Mouse (Mus musculus) liver, embryonic 15.5 days (tissue): Measurements from ENCODE around the gene Tmem138. TPM values are rescaled to one million over a fixed set of nuclear protein-coding genes. Genes with fewer than 3 reads are reported as not detected.

Source experiments
- ATAC-seq: fragments of 200-750 bp; cut with Nextera tagmentation; 2 replicates; pipeline ENCODE4 v1.8.0; 2017; ENCODE audit warnings: moderate number of reproducible peaks, mild to moderate bottlenecking, moderate library complexity; ENCODE audit not compliant: insufficient read depth
- H3K27ac ChIP-seq: fragments of 300-500 bp; sonication (generic); replicated peaks from 2 replicates; pipeline ENCODE4 v1.5.1; 2015; ENCODE audit warnings: mild to moderate bottlenecking, inconsistent platforms
- H3K27me3 ChIP-seq: fragments of 300-500 bp; sonication (generic); 2 replicates; pipeline ENCODE4 v1.6.1; 2015; ENCODE audit warnings: mild to moderate bottlenecking, inconsistent platforms
- H3K36me3 ChIP-seq: fragments of 300-500 bp; sonication (generic); replicated peaks from 2 replicates; pipeline ENCODE4 v1.6.1; 2015; ENCODE audit warnings: moderate library complexity, mild to moderate bottlenecking, inconsistent platforms
- H3K4me1 ChIP-seq: fragments of 300-500 bp; sonication (generic); replicated peaks from 2 replicates; pipeline ENCODE4 v1.6.1; 2015; ENCODE audit warnings: inconsistent platforms
- H3K4me2 ChIP-seq: fragments of 300-500 bp; sonication (generic); 2 replicates; pipeline ENCODE4 v1.6.1; 2015; ENCODE audit warnings: moderate library complexity, mild to moderate bottlenecking, inconsistent platforms
- H3K4me3 ChIP-seq: fragments of 300-500 bp; sonication (generic); replicated peaks from 2 replicates; pipeline ENCODE4 v1.5.1; 2015; ENCODE audit warnings: mild to moderate bottlenecking, inconsistent platforms
- H3K9ac ChIP-seq: fragments of 300-500 bp; sonication (generic); 2 replicates; pipeline ENCODE4 v1.6.1; 2015; ENCODE audit warnings: moderate library complexity, mild to moderate bottlenecking, inconsistent platforms
- H3K9me3 ChIP-seq: fragments of 300-500 bp; sonication (generic); replicated peaks from 2 replicates; pipeline ENCODE4 v1.6.1; 2016; ENCODE audit warnings: inconsistent platforms
- WGBS: fragments of 180-500 bp; shearing (Covaris S2); methylation state at CpG from one replicate; pipeline ENCODE4 v1.1.7; 2015; ENCODE audit warnings: mixed read lengths; ENCODE audit not compliant: insufficient replicate concordance; 5-methylcytosine and 5-hydroxymethylcytosine counted together
- polyA plus RNA-seq: library from polyadenylated mRNA; unstranded; fragments of >200 nt; fragmentation: Nextera tagmentation; extraction: Ambion mirVana; gene quantifications from 2 replicates; pipeline ENCODE4 v1.2.1, GENCODE M21; 2015

Tmem138 gene
- 10.9 and 11.6 TPM in 2 replicates for polyA plus RNA-seq

DNA sequence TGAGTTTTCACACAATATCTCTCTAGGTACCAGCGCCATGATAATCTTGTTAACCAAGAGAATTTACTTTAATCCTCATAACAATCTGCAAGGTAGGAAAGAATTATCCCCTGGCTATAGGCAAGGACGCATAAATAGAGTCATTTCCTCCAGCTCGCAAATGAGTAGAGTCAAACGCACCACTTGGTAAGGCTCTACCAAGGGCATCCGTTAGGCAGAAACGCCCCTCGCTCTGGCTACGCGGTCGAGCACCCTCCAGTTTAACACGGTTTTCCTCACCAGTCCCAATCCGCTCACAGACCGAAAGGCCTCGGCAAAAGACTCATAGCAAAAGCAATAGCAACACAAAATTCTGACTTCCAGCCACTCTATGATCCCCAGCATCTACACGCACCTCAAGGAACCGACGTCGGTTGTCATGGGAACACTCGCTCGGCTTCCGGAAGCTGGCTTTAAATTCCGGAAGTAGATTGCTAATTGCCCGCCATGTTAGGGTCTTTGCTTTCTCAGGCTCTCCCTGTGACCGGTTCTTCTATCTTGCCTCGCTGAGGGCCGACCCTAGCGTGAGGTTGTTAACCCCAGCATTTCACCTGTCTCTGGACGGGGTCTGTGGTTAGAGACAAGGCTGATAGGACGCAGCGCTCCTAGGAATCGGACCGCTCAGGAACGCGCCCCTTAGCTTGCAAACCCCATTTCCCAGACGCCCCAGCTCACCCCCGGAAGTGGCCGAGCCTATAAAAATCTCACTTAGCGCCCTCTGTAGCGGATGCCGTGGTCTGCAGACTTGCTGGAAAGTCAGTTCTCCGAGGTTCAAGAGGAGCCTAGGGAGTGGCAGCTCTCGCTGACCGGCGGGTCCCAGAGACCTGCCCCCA lies at the start of gene Tmem138, which contains the start of gene Cyb561a3:
Gene Tmem138 (minus strand): TSS at position 673 of the 872 bp plus-strand sequence.
Gene Cyb561a3 (plus strand): TSS at position 483 of the 872 bp plus-strand sequence.
- peak; percentile 92 for ATAC-seq
- H3K36me3 ChIP-seq = peaks cover 34% of the 10 kb centered on the region
- no peaks in the 10 kb centered on the region for H3K9me3 ChIP-seq
- H3K27ac ChIP-seq = peak within 1 kb of the TSS; percentile 86
- H3K27me3 ChIP-seq = no peaks in the 10 kb centered on the region
- peak within 1 kb of the TSS; percentile 76 for H3K4me3 ChIP-seq
- H3K4me1 ChIP-seq = peaks cover 30% of the 10 kb centered on the region
- peak within 1 kb of the TSS; percentile 83 for H3K4me2 ChIP-seq
- under 1% methylated on average over 44 of the region's 44 CpGs for WGBS
- peak within 1 kb of the TSS; percentile 84 for H3K9ac ChIP-seq

DNA sequence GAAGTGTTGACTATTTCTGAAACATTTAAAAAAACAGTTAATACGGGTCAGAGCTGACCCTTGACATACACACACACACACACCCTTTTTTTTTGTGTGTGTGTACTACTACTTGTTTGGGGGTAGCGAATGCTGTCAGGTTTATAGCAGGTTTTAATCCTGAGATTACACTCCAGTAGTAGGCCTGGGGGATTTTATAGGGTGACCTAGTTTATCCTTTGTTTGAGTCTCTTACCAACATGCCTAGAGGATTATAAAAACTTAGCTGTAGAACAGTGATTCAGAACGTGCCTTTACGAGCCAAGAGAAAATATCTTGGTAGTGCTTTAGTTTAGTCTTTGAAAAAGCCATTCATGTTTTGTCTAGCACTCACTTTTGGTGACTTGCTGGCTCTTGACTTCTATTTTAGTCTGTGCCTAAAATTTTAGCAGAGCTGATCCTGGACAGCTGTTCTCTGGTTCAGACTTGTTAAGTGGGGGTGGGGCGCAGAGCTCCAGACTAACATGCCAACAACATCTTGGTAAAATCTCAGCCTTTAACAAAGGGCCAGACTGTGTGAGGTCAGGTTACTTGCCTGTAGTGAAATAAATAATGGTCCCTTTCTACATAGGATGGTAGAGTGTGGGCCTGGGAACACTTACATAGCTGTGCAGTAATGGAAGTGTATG lies 31.5 kb upstream of the Tmem138 start:
- Histone ChIP-seq H3K4me3 (no peak overlapping the region), H3K4me2 (no peak overlapping the region), H3K36me3 (peaks cover 70% of the 10 kb centered on the region), H3K27me3 (no peaks in the 10 kb centered on the region), H3K4me1 (peaks cover 32% of the 10 kb centered on the region), H3K27ac (no peak overlapping the region), H3K9ac (no peak overlapping the region), H3K9me3 (no peaks in the 10 kb centered on the region)
- WGBS = 86% methylated on average over 5 of the region's 5 CpGs
- ATAC-seq = no peak

GRCm38 (mm10) chr19:10605901-10606622 lies 28.9 kb upstream of the Tmem138 start:
- Histone ChIP-seq H3K36me3 (peaks cover 45% of the 10 kb centered on the region), H3K27me3 (no peaks in the 10 kb centered on the region), H3K9me3 (no peaks in the 10 kb centered on the region), H3K4me2 (peak overlapping the region; percentile 87), H3K9ac (peak overlapping the region; percentile 97), H3K4me3 (peak overlapping the region; percentile 88), H3K27ac (peak overlapping the region; percentile 94), H3K4me1 (peaks cover 57% of the 10 kb centered on the region)
- 3% methylated on average over 20 of the region's 20 CpGs for WGBS
- ATAC-seq = peak; percentile 29

GRCm38 (mm10) chr19:10605293-10605900 lies 28.2 kb upstream of the Tmem138 start, which contains the start of the genes Ddb1 and Tkfc:
Gene Ddb1, plus strand, starts transcription at chr19:10605327.
Gene Tkfc, minus strand, starts transcription at chr19:10605654.
- peak within 1 kb of the TSS; percentile 88 for H3K4me3 ChIP-seq
- no peaks in the 10 kb centered on the region for H3K27me3 ChIP-seq
- peaks cover 58% of the 10 kb centered on the region for H3K4me1 ChIP-seq
- H3K27ac ChIP-seq = peak within 1 kb of the TSS; percentile 94
- peaks cover 40% of the 10 kb centered on the region for H3K36me3 ChIP-seq
- H3K9ac ChIP-seq = peak within 1 kb of the TSS; percentile 97
- WGBS = under 1% methylated on average over 49 of the region's 49 CpGs
- no peaks in the 10 kb centered on the region for H3K9me3 ChIP-seq
- ATAC-seq = peak; percentile 95
- peak within 1 kb of the TSS; percentile 87 for H3K4me2 ChIP-seq

DNA sequence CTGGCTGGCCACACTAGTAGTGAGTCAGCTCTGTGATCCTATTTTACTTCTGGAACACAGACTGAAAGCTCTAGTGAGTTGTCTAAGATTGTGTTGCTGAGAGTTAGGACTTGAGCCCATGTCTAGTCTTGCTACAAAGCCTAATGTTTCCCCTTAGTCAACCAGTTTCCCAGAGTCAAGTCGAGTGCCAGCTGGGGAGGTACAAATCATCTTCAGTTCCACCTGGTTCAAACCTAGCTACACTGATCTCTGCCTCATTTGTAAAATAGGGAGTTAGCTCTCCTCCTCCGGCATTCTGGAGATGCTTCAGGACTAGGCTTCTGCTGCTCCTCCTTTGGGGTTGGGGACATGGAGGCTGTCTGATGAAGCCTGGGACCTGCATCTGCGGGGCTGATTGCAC lies 27.4 kb upstream of the Tmem138 start:
- peak overlapping the region; percentile 78 for H3K9ac ChIP-seq
- H3K36me3 ChIP-seq = peaks cover 36% of the 10 kb centered on the region
- ATAC-seq = no peak
- peak overlapping the region; percentile 87 for H3K4me2 ChIP-seq
- 34% methylated on average over 3 of the region's 3 CpGs for WGBS
- no peaks in the 10 kb centered on the region for H3K27me3 ChIP-seq
- no peaks in the 10 kb centered on the region for H3K9me3 ChIP-seq
- peak overlapping the region; percentile 94 for H3K27ac ChIP-seq
- H3K4me3 ChIP-seq = peak overlapping the region; percentile 88
- peaks cover 58% of the 10 kb centered on the region for H3K4me1 ChIP-seq

DNA sequence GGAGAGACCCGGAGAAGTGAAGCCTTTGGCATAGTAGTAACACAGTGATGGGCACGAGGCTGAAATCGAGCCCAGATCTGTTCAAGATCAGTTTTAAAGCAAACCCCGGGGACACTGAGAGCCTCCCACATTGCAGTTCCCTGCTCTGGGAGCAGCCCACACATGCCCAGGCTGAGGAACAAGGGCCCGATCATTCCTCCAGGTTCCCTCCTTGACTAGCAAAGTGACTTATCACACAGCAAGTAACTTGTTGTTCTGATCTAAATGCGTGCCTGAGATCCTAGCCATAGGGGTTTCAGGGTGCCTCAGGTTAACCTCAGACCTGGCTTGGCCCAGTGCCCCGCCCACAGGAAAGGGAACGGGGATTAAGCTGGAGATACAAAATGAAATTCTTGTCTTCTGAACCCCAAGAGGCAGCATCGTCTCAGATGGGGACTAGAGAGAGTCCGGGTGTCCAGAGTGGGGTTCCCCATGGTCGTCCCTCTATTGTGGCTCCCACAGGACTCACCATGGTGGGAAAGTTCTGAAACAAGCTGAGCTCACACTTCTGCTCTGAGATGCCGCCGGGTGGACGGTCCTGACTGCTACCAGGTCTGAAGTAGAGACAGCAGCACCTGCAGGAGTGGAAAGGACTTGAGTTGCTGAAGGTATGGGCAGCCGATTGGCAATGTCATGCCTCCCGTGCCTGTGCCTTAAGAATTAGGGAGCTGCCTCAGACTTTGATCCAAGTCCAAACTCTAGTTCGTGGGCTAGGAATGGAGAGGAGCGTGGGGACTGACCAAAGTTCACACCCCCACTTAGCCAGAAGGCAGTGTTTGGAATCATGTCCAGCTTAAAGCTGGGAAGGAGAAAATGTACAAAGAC lies 26.7 kb upstream of the Tmem138 start:
- Histone ChIP-seq H3K9ac (peak overlapping the region; percentile 78; the same call in 1 of the 2 replicates), H3K27me3 (no peaks in the 10 kb centered on the region), H3K36me3 (peaks cover 36% of the 10 kb centered on the region), H3K9me3 (no peaks in the 10 kb centered on the region), H3K4me2 (peak overlapping the region; percentile 87), H3K4me3 (peak overlapping the region; percentile 88), H3K4me1 (peaks cover 58% of the 10 kb centered on the region), H3K27ac (peak overlapping the region; percentile 94)
- no peak for ATAC-seq
- 69% methylated on average over 18 of the region's 18 CpGs for WGBS

DNA sequence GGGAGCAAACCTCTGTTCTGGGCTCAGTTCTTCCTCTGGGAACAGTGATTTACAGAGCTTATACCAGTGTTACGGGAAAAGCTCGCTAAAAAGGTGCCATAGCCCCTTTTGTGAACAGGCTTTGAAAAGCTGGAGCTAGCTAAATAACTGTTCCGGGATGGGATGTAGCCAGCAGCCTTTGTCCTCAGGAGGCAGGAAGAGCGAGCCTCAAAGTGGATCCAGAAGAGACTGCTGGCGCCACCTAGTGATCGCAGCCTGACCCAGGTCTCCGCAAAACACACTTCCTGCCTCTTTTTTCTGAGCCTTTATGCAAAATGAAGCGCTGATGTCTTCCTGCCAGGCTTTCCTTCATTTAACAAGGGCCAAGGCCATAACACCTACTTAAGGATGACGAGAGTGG lies 25.6 kb upstream of the Tmem138 start:
- Histone ChIP-seq H3K4me3 (peak overlapping the region; percentile 38), H3K9me3 (no peaks in the 10 kb centered on the region), H3K27ac (peak overlapping the region; percentile 94), H3K27me3 (no peaks in the 10 kb centered on the region), H3K36me3 (peaks cover 35% of the 10 kb centered on the region), H3K4me1 (peaks cover 54% of the 10 kb centered on the region), H3K4me2 (peak overlapping the region; percentile 87), H3K9ac (peak overlapping the region; percentile 78; the same call in 1 of the 2 replicates)
- whole genome bisulfite sequencing = 2% methylated on average over 9 of the region's 9 CpGs
- no peak for ATAC-seq

- H3K4me2 ChIP-seq = peak overlapping the region; percentile 87
- H3K27ac ChIP-seq = peak overlapping the region; percentile 67
- H3K4me3 ChIP-seq = peak overlapping the region; percentile 38
- H3K27me3 ChIP-seq = no peaks in the 10 kb centered on the region
- 0 out of 2 replicates have a peak overlapping the region, but pooled peaks have one; percentile 1 for H3K9ac ChIP-seq
- H3K36me3 ChIP-seq = peaks cover 34% of the 10 kb centered on the region
- ATAC-seq = no peak
- 26% methylated on average over 6 of the region's 6 CpGs for WGBS
- peaks cover 49% of the 10 kb centered on the region for H3K4me1 ChIP-seq
- no peaks in the 10 kb centered on the region for H3K9me3 ChIP-seq
Observed at GRCm38 (mm10) chr19:10602247-10602769, 25.1 kb upstream of the Tmem138 start.

GRCm38 (mm10) chr19:10599648-10600047 lies 22.5 kb upstream of the Tmem138 start:
- Histone ChIP-seq H3K27ac (no peak overlapping the region), H3K9ac (no peak overlapping the region), H3K4me1 (peaks cover 35% of the 10 kb centered on the region), H3K36me3 (peaks cover 53% of the 10 kb centered on the region), H3K27me3 (no peaks in the 10 kb centered on the region), H3K9me3 (no peaks in the 10 kb centered on the region), H3K4me3 (no peak overlapping the region), H3K4me2 (no peak overlapping the region)
- 90% methylated on average over 2 of the region's 2 CpGs for WGBS
- no peak for ATAC-seq
